Mouse (Mus musculus): ENCODE measurements at regions not wholly inside any gene's neighbourhood (a gene's known extent, or its start where the extent isn't known, plus 50 kb on each side); places are given as distances from the start of the nearest gene placed in this dataset.

DNA sequence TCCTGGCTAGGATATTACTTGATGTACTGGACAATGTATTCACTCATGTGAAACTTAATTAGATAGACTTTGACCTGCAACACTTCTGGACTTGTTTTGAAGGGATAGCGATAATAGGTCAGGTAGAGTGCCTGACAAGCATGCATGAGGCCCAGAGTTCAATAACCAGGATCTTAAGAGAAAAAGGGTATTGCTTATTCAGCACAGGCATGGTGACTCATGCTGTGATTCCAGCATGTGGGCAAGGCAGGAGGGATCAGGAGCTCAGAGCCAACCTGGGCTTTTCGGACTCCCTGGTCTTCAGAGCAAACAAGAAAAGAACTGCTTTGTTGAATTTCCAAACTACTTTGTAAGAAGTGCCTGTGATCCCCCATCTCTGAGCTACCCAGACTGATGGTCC is 411.4 kb downstream of the Med10 start:
- Histone ChIP-seq H3K4me1 (ENCODE audit: control insufficient read depth, insufficient read depth, low read length) (no peaks in the 10 kb centered on the region), H3K4me3 (ENCODE audit: insufficient read depth, low read length) (no peak overlapping the region)
- TF ChIP-seq POLR2A (IDR thresholded peaks at IDR 0.05; ENCODE audit: borderline replicate concordance, low read depth, low read length) = no peak
- no peak for TF ChIP-seq CTCF (IDR thresholded peaks at IDR 0.05; ENCODE audit: low read depth, low read length)

GRCm38 (mm10) chr13:70214022-70214654 is 411.9 kb downstream of the Med10 start:
- H3K4me1 ChIP-seq (ENCODE audit: control insufficient read depth, insufficient read depth, low read length) = no peaks in the 10 kb centered on the region
- no peak overlapping the region for H3K27ac ChIP-seq (ENCODE audit: insufficient read depth, low read depth, low read length)
- no peak for TF ChIP-seq POLR2A (IDR thresholded peaks at IDR 0.05; ENCODE audit: borderline replicate concordance, low read depth, low read length)
- no peak for TF ChIP-seq CTCF (IDR thresholded peaks at IDR 0.05; ENCODE audit: low read depth, low read length)
- H3K4me3 ChIP-seq (ENCODE audit: insufficient read depth, low read length) = no peak overlapping the region

More for the DNA sequence above, 411.4 kb downstream of the Med10 start:
- H3K27ac ChIP-seq (ENCODE audit: insufficient read depth, low read depth, low read length) = no peak overlapping the region

DNA sequence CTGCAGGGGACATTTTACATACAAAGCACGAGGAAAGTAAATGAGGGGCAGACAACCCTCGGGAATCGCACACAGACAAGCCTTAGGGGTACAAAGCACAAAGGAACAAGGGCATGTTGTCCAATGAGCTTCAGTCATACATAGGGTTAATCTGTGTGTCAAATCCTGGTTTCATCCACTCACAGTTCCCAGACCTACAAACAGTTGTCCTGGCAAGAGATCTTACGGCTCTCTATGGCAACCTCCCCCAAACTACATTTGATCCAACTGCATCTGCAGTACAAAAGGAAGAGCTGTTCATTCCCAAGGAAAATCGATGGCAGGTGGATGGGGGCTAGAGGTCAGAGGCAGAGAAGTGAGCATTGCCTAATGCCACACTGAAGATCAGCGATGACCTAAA is 413.9 kb downstream of the Med10 start:
- Histone ChIP-seq H3K27ac (ENCODE audit: insufficient read depth, low read depth, low read length) (no peak overlapping the region), H3K4me1 (ENCODE audit: control insufficient read depth, insufficient read depth, low read length) (no peaks in the 10 kb centered on the region), H3K4me3 (ENCODE audit: insufficient read depth, low read length) (no peak overlapping the region)
- TF ChIP-seq POLR2A (IDR thresholded peaks at IDR 0.05; ENCODE audit: borderline replicate concordance, low read depth, low read length) (no peak), CTCF (IDR thresholded peaks at IDR 0.05; ENCODE audit: low read depth, low read length) (no peak)

DNA sequence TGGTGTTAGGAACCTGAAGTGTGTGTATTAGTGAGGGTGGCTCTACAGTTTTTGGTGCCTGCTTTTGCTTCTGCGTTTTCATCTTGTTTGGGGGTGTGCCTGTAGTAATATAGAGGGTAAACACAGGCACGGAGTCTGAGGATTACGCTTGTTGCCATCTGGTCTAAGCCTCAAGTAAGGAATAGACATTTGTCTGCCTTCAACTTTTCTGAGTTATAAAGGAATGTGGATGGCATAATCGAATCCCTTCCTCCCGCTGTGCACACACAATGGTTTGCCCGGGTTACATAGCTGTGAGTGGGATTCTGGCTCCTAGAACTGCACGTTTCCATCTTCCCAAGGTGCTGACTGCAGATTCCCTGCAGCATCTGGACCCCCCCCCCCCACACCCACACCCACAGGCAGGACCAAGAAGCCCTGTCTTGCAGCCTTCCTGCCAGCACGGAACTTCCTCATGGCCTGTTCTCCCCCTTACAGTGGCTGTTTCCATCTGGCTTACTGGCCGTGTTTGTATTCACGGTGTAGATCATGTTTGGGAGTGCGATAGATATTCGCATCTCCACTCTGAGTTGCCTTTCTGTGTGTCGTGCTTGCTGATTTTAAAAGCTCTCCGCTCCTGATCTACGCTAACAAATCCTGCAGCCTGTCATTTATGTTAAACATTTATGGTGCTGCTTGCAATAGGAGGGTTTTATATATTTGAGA is 415.4 kb downstream of the Med10 start:
- Histone ChIP-seq H3K27ac (ENCODE audit: insufficient read depth, low read depth, low read length) (no peak overlapping the region), H3K4me3 (ENCODE audit: insufficient read depth, low read length) (no peak overlapping the region), H3K4me1 (ENCODE audit: control insufficient read depth, insufficient read depth, low read length) (no peaks in the 10 kb centered on the region)
- TF ChIP-seq CTCF (IDR thresholded peaks at IDR 0.05; ENCODE audit: low read depth, low read length) (no peak), POLR2A (IDR thresholded peaks at IDR 0.05; ENCODE audit: borderline replicate concordance, low read depth, low read length) (no peak)

DNA sequence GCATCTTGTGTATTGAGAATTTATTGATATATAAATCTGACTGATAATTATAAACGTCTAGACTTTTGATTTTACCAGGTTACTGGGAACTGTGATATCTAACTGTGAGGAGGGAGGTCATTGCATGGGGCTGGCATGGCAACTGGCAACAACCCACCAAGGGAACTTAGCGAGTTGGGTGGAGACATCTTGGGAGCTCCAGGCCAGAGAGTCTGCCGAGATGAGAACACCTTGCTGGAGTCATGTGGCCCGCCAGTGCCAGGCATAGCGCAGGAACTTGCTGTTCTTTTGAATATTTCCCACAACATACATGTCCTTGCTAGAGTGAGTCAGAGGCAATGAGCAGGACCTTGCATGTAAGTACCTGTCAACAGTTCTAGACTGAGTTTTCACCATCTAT is 413.9 kb downstream of the Ice1 start:
- no peaks in the 10 kb centered on the region for H3K4me1 ChIP-seq (ENCODE audit: control insufficient read depth, insufficient read depth, low read length)
- H3K4me3 ChIP-seq (ENCODE audit: insufficient read depth, low read length) = no peak overlapping the region
- TF ChIP-seq POLR2A (IDR thresholded peaks at IDR 0.05; ENCODE audit: borderline replicate concordance, low read depth, low read length) (no peak), CTCF (IDR thresholded peaks at IDR 0.05; ENCODE audit: low read depth, low read length) (no peak)
- H3K27ac ChIP-seq (ENCODE audit: insufficient read depth, low read depth, low read length) = no peak overlapping the region

DNA sequence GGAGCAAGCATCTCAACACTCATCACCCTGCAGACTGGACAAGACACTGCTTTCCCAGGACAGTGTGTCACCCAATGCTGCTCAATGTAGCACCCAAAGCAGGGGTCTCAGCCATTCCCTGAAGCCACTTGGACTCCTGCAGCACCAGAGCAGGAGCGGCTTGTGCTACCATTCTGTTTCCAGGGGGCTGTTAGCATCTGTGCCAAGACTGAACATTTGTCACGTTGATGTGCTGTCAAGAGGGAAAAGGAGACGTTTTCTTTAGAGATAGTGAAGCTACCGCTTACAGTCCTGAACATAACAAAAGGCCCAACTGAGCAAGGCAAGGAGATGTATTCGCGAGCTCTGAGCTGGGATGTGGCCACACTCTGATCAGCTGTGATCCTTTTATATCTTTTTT is 410.3 kb downstream of the Ice1 start:
- no peaks in the 10 kb centered on the region for H3K4me1 ChIP-seq (ENCODE audit: control insufficient read depth, insufficient read depth, low read length)
- no peak overlapping the region for H3K27ac ChIP-seq (ENCODE audit: insufficient read depth, low read depth, low read length)
- no peak overlapping the region for H3K4me3 ChIP-seq (ENCODE audit: insufficient read depth, low read length)
- no peak for TF ChIP-seq CTCF (IDR thresholded peaks at IDR 0.05; ENCODE audit: low read depth, low read length)
- TF ChIP-seq POLR2A (IDR thresholded peaks at IDR 0.05; ENCODE audit: borderline replicate concordance, low read depth, low read length) = no peak

DNA sequence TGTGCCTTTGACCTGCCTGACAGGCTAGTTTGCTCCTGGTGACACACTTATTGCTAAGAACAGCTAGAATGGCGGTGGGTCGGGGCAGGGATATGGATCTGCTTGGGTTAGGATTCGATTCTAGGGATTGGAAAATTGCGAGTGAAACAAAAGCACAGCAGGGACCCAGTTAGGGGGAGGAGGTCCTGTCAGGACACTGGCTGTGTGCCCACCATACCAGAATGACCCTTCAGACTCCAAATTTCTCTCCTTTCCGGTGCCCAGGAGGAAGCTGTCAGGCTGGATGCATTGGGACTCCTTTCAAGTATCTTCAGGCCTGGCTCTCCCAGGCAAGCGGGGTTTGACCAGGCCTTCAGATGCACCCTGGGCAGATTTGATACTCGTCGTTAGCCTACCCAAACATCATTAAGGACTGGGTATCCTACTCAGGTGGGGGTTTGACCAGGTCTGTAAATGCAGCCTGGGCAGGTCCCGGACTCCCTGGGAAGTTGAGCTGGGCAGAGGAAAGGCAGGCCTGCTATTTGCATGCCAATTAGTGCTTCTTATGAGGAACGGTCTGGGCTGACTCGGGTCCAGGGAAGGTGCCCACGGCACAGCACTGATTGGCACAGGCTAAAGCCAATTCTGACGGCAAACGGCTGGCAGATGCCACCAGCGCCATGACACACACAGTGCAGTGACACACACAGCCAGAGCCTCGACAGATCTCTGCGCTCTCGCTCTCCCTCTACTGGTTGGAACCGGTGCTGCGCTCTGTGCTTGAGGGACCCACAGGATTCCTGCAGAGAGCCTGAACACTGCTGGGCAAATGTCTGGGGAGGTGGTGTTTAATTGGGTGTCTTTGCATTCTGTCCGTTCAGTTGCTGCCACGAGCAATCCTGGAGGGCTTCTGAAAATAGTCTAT is 403.3 kb downstream of the Ice1 start:
- no peak overlapping the region for H3K27ac ChIP-seq (ENCODE audit: insufficient read depth, low read depth, low read length)
- TF ChIP-seq POLR2A (IDR thresholded peaks at IDR 0.05; ENCODE audit: borderline replicate concordance, low read depth, low read length) = no peak
- no peak for TF ChIP-seq CTCF (IDR thresholded peaks at IDR 0.05; ENCODE audit: low read depth, low read length)
- no peak overlapping the region for H3K4me3 ChIP-seq (ENCODE audit: insufficient read depth, low read length)
- H3K4me1 ChIP-seq (ENCODE audit: control insufficient read depth, insufficient read depth, low read length) = no peaks in the 10 kb centered on the region

GRCm38 (mm10) chr13:70243598-70244157 is 393.8 kb downstream of the Ice1 start:
- Histone ChIP-seq H3K4me1 (ENCODE audit: control insufficient read depth, insufficient read depth, low read length) (no peaks in the 10 kb centered on the region), H3K27ac (ENCODE audit: insufficient read depth, low read depth, low read length) (no peak overlapping the region), H3K4me3 (ENCODE audit: insufficient read depth, low read length) (no peak overlapping the region)
- TF ChIP-seq POLR2A (IDR thresholded peaks at IDR 0.05; ENCODE audit: borderline replicate concordance, low read depth, low read length) (no peak), CTCF (IDR thresholded peaks at IDR 0.05; ENCODE audit: low read depth, low read length) (no peak)

- H3K4me1 ChIP-seq (ENCODE audit: control insufficient read depth, insufficient read depth, low read length) = no peaks in the 10 kb centered on the region
- TF ChIP-seq CTCF (IDR thresholded peaks at IDR 0.05; ENCODE audit: low read depth, low read length) (no peak), POLR2A (IDR thresholded peaks at IDR 0.05; ENCODE audit: borderline replicate concordance, low read depth, low read length) (no peak)
- H3K4me3 ChIP-seq (ENCODE audit: insufficient read depth, low read length) = no peak overlapping the region
- H3K27ac ChIP-seq (ENCODE audit: insufficient read depth, low read depth, low read length) = no peak overlapping the region
Measured at GRCm38 (mm10) chr13:70260003-70260496, 377.4 kb downstream of the Ice1 start.
